Mouse (Mus musculus): ENCODE results near the gene Cpne8. TPM values are rescaled to one million over a fixed set of nuclear protein-coding genes. Genes with fewer than 3 reads are reported as not detected.
"Not testable (repeated sequence)": the region's sequence is repeated elsewhere in the genome, so short reads cannot be mapped to it uniquely, and the experiment has no call there.

Gene Cpne8
- total RNA-seq, 2 experiments from 2014 or later = 22.7 to 23.9 TPM

DNA sequence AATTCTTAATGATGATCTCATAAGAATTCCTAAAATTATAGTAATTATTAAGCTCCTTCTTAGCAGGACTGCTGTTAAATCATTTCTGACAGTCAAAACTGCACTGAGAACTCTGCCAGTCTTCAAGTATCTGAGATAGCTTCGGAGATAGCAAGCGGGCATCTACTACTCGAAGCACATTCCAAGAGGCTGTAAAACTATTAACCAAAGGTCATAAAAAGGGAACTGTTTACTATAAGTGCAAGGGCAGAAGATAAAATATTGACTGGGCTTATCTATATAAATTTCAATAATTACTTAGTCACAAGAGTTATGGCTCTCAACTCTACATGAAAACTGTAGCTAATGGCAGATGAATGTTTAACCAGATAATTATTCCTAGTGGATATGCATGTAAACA, 57.2 kb downstream of the Cpne8 start:
- DNase-seq (ENCODE audit: low spot score in 2 of 2) = no peak
- intact Hi-C loops (cut with DNase I) = no loop called here

DNA sequence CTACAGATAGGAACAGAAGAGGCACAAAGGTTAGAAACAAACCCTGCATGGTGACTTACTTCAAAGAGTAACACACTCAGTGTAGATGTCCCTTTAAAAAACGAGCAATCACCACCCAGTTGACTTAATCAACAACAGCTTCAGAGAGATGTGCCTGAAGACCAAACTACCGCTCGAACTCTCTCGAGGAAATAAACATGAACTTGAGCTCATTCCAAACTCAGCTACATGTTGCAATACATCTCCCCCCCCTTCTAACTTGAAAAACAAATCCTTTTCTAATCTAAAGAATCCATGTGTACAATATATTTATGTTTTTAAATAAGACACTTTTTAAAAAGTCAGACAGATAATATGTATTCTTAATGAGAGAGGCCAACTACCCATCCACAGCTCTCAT, 59.5 kb downstream of the Cpne8 start:
- intact Hi-C loops (cut with DNase I) = no loop called here
- DNase-seq (ENCODE audit: low spot score in 2 of 2) = no peak

DNA sequence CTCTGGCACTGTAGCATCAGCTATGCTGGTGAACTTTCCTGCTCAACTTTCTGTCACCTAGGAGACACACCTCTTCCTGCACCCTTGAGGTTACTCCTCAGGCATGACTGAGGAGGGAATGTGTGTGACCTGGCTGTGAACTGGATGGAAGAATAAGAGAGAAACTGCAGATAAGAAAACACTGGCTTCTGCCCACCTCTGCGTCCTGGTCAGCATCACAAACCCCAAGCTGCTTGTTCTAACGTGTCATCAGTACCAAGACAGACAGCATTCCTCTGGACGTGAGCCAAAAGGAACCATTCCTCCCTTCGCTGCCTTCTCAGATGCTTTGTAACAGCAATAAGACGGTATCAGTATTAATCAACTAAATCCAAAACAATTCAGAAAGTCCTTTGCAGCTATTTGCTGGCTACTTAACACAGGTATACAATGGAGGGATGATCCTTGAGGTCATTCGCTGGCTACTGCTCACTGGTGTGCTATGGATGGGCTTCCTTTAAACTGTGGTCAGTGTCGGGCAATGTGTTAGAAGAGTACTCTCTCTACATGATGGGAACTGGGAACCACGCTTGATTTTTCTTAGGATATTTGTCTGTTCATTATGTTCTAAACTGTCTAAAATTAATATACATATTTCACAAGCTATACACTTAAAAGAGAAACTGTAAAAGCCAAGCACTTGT, 63.0 kb downstream of the Cpne8 start:
- DNase-seq (ENCODE audit: low spot score in 2 of 2) = no peak
- intact Hi-C loops (cut with DNase I) = no loop called here

DNA sequence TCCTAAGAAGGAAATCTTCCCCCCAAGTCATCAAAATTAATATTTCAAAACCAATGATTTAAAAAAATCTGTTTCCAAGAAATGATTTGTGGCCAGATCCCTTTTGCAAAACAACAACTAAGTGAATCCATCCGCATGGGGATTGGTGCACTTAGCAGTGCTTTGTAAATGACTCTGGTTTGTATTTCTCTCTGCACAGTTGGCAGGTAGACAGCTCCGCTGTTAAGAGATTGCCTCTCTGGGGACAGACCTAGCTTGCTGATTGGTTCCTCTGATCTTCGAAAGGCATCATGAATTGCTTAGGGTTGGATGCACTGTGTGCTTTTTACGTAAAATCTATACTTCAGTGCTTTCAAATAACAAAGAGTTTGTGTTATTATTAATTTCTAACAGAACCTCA, 68.5 kb downstream of the Cpne8 start:
- intact Hi-C loops (cut with DNase I); DNase-seq (ENCODE audit: low spot score in 2 of 2): not testable (repeated sequence)

DNA sequence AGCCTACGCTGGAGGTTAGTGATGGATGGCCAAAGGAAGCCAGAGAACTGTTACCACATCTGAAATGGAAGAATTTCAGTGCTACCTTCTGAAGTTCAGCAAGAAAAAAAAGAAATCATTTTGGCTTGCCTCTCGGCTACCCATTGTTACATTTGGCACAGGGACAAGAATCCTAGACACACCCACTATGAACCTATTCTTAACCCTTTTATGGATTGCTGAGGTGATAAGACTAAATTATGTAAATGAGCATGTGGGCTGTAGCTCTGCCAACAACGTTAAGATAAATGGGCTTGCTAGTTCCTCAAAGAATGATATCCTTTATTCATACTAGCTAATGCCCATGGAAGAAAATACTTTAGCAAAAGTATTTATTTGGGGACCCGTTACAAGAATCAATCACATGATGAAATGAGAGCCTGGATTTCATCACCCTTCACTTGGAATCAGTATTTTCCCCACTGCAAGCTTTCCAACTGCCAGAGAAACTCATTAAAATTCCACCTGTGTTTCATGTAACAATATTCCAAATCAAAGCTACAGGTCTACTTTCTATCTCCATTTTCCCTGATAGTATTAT, 69.3 kb downstream of the Cpne8 start:
- no peak for DNase-seq (ENCODE audit: low spot score in 2 of 2)
- intact Hi-C loops (cut with DNase I) = loop anchor here (5.0 to 10.0 kb wide), 2 partner anchors 52 to 365 kb away; no protein-coding TSS in a partner anchor

DNA sequence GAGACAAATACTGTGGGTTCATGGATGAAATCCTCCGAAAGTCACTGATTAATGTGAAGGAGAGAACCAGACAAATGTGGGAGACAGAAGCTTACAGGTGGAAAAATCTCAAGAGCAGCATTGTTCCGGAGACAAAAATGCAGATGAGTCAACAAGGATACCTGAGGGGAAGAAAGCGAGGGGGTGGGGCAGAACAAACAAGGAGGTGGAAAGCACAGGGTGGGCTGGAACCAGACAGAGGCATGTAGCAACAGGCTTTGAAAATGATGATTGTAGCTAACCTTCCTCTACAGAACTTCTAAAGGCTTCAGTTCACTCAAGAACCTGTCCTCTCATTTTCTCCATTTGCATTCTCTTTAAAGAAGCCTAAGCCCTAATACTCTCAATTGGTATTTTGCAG, 70.9 kb downstream of the Cpne8 start:
- intact Hi-C loops (cut with DNase I) = loop anchor here (5.0 to 10.0 kb wide), 2 partner anchors 54 to 364 kb away; no protein-coding TSS in a partner anchor
- no peak for DNase-seq (ENCODE audit: low spot score in 2 of 2)

DNA sequence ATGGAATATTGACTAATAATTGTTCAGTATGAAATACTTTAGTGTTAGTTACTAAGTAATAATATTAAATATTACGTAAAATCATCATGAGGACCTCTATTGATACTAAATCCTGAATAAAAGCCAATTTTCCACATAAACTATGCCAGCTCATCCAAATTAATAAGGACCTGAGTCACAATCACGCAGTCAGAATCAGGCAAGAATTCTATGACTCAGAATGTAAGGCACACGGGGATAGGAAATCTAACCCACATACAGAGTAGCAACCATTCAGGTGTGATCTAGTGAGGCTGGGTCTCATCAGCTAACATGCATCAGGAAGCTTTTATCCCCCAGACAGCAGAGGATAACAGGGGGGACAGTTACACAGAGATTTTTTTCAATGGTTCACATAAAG, 72.1 kb downstream of the Cpne8 start:
- intact Hi-C loops (cut with DNase I) = loop anchor here (5.0 to 10.0 kb wide), 2 partner anchors 55 to 362 kb away; no protein-coding TSS in a partner anchor
- DNase-seq (ENCODE audit: low spot score in 2 of 2) = no peak

DNA sequence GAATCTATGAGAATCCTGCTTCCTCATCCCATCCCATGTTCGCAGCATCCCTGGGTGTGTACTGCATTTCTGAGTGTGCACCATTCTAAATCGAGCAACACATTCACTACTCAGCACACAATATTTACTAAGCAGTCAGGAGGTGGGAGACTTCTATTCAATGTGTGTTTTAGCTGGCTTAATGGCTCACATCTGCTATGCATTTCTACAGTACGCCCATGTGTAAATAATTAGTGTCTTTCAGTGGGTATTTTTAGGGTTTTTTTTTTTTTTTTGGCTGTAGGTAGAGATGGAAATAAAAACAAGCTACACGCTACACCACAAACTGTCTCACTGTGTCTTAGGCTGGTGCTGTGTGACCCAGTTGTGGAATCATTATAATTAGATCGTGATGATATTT, 75.6 kb downstream of the Cpne8 start:
- DNase-seq (ENCODE audit: low spot score in 2 of 2) = no peak
- intact Hi-C loops (cut with DNase I) = loop anchor here (10.0 kb wide), 1 partner anchor 359 kb away; no protein-coding TSS in a partner anchor

DNA sequence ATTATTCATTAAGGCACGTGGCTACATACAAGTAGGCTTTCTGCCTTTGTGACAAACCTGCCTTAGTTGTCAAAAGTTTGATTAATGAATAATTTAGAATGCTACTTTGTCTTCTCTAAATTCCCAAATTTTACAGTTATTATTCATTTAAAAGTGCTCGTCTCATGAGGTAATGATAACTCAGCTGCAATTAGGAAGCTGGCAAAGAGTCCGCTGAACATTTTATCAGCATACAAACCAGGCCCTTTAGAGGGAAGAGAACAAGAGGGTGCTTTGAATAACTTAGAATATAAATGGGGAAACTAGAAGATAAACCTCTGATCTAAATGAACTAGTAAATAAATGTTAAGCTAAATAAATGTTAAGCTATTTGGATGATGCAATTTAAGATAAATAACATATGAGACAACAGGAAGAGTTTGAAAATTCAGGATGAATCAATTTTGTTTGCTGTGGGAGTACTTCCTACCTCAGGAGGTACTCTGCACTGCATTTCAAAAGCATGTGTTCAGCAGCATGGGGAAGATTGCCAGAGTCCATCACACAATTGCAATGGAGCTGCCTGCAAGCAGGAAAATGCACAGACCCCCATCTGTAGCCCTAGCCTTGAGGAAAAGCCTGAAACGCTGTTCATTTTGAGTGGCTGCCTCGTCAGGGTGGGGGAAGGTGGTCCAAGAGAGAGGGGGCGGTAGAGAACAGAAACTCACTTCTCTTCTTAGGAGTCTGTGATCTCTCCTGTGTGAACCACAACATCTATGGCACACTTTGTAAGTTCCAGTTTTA, 81.3 kb downstream of the Cpne8 start:
- DNase-seq (ENCODE audit: low spot score in 2 of 2) = no peak
- intact Hi-C loops (cut with DNase I) = no loop called here

DNA sequence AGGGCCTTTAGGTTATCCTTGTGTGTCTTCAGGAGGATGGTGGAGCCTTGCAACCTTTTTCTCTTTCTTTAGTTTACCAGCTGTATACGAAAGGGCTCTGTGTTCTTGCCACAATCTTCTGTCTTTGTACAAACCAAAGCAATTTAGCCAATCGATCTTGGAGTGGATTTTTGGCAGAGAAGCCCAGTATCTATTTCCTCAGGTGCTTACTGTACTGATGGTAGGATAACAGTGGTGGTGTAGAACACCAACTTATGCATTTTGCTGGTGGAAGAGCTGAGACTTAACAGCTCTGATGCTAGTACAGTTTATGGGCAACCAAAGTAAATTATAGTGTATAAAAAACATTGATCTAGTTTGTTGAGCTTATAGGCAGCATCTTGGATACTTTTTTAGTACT, 83.6 kb downstream of the Cpne8 start:
- no peak for DNase-seq (ENCODE audit: low spot score in 2 of 2)
- intact Hi-C loops (cut with DNase I) = no loop called here

DNA sequence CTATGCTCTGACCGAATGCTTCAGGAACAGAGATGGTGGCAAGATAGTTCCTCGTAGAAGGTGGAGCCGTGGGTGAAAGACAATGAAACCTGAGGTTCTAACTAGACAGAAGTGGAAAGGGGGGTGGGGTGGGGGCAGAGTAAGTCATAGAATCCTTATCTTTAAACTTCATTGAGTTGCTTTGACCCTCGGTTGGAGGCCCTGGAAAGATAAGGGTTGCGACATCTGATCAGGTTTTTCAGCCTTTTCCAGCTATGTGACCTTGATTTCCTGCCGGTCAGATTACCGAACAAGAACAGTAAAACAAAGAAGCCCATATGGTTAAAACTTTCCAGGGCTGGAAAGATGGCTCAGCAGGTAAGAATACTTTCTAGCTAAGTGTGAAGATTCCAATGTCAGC, 89.6 kb downstream of the Cpne8 start:
- intact Hi-C loops (cut with DNase I) = no loop called here
- no peak for DNase-seq (ENCODE audit: low spot score in 2 of 2)

DNA sequence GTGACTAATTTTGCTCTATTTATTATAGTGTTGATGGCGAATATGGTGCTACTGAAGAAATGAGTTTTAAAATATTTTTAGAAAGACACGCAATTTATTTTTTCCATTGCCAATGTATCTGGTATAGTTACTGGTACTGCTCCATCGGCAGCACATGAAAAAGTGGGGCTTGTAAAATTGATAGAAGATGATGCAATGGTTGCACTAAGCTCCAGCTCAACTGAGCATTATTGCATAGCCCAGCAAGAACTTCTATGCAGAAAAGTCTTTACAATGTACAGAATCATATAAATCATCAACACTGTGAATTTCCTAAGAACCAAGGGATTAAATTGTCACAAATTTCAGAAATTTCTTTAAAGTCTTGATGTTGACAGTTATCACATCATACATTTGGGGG, 101.8 kb downstream of the Cpne8 start:
- intact Hi-C loops (cut with DNase I) = no loop called here
- no peak for DNase-seq (ENCODE audit: low spot score in 2 of 2)

DNA sequence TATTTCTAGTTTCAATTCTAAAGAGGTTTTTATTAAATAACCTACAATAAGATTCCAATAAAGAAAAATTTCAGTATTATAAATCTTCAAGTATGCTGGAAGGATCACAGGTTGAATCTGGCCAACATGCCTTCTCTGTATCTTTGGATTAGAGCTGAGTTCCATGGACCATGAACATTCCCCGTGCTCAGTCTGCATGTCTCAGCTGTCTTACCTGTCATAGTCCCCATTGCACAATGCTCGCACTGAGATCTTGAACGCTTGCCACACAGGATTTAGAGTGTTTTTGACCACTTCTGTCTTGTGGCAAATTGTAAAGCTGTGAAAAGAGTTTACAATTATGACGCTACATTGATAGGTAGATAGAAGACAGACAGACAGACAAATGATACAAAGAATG, 110.0 kb downstream of the Cpne8 start:
- DNase-seq (ENCODE audit: low spot score in 2 of 2) = no peak
- intact Hi-C loops (cut with DNase I) = no loop called here

DNA sequence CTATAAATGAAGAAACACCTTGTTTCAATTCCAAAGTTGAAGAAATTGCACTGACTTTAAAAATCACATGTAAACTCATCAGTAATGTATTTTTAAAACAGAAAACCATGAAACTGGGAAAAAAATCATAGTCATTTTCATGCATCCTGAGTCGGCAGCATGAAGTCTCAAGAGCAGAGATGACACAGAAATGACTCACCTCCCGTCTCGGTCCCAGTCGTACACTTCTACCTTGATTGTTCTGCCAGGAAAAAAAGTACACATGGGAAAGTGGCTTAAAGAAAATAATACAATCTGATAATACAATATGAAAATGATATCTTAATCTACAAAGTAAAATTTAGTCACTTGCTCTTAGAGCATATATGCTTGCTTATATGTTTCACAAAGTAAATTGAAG, 111.2 kb downstream of the Cpne8 start:
- intact Hi-C loops (cut with DNase I) = no loop called here
- no peak for DNase-seq (ENCODE audit: low spot score in 2 of 2)

DNA sequence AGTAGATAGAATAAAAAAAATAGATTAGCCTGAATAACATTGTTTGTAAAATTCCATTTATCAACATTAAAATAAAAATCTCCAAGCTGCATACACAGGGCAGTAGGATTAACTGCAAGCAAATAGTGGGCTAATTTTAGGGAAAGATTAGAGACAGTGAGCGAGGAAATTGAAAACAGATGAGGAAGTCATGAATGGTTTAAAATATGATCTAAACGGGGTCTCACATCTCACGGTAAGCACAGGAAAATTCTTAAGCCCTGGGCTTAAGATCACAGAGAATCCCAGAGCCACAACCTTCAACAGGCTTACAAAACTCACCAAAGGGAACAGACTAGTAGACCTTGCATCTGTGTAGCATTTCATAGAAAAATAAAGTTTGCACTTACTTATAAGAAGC, 115.2 kb downstream of the Cpne8 start:
- DNase-seq (ENCODE audit: low spot score in 2 of 2) = no peak
- intact Hi-C loops (cut with DNase I) = no loop called here

DNA sequence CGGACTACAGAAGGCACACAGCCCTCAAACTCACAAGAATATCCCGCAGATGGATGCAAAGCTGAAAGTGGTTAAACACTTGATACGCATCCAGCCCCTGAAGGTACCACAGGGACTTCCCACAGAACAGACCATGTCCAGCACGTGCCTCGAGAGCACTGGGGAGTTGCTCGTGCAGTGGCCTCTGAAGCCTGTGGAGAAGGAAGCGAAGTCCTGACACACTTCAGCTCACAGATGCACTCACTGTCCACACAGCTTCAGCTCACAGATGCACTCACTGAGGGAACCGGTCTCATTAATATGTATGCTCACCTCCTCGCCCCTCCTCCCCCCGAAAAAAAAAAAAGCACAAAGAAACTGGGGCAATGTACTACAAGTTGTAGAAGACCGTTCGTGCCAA, 117.6 kb downstream of the Cpne8 start:
- intact Hi-C loops (cut with DNase I) = no loop called here
- DNase-seq (ENCODE audit: low spot score in 2 of 2) = peak in 1 of 2 experiments; percentile 4

DNA sequence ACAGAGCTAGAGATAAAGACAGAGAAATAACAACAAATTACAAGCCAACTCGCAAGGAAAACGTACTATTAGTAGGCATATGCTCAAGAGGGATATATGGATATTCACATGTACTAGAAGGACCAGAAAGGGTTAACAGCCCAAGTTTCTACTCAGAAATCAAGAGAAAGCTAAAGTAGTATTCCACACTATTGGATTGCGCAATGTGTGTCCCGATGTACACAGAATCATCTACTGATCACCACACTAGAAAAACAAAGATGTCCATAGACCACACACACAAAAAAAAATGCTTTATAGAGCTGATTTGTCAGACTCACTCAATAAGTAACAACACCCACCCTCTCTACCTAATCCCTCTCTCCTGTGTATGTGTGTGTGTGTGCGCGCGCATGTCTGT, 130.6 kb downstream of the Cpne8 start:
- intact Hi-C loops (cut with DNase I) = no loop called here
- DNase-seq (ENCODE audit: low spot score in 2 of 2) = no peak

DNA sequence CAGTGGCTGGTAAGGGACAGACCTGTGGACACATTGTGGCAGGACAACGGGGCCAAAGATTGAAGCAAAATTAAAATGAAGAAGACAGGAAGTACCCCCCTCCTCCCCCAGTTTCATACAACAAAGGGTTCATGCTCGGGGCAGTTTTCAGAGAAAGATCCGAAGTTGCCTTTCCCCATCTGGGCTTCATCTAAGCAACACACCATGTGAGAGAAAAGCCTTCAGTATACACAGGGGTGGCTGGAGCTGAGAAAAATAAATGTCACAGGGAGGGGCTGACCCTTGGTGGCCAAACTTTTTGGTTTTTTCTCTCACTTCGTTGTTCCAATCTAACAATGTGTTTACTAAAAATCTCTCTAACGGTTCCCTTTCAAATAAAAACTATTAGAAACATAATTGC, 135.8 kb downstream of the Cpne8 start:
- no peak for DNase-seq (ENCODE audit: low spot score in 2 of 2)
- intact Hi-C loops (cut with DNase I) = no loop called here

DNA sequence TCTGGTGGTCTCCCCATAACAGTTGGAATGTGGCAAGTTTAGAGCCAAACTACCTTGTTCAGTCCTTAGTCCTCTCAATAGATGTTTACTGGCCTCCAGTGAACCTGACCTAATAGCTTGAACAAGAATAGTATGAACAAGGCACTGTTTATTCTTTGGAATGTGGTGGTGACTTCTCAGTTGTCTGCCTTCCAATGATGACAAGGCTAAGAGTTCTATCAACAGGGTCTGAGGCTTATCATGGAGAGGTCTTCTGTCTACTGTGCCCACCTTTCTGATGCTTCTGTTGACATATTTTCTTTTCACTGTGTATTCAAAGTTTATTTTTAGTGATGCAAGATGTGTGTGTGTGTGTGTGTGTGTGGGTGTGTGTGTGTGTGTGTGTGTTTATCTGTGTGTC, 137.1 kb downstream of the Cpne8 start:
- intact Hi-C loops (cut with DNase I) = no loop called here
- DNase-seq (ENCODE audit: low spot score in 2 of 2) = no peak

DNA sequence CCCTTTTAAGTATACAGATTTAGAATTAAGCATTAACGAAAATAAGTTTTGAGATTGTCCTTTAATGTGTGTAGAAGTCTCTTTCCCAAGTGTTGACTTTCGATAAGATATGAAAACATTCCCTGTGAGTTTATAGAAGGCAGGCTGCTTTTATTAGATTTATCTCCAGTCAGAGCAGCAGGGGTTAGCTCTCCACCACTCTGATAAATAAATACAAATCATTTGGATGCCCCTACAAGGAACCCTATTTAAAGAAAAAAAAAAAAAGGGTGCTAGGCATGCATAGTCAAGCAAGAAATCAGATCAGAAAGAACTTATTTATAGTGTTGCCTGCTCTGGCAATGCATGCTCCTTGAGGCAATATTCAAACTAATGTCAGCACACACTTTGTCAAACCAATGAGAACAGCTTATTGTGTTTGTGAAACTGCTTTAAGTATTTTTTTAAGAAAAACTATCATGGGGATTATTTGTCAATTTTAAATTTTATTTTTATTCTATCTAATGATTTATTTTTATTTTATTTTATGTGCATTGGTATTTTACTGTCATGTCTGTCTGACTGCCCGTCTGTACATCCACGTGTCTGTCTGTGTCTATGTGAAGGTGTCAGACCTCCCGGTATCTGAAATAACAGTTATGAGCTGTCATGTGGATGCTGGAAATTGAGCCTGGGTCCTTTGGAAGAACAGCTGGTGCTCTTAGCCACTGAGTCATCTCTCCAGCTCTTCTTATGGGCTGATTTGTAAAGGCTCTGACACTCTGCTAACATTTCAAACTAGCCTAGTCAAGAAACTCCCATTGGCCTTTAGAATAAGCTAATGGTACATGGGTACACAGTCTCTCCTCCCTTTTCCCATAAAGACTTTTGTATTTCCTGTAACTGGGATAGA, 142.7 kb downstream of the Cpne8 start:
- intact Hi-C loops (cut with DNase I) = no loop called here
- DNase-seq (ENCODE audit: low spot score in 2 of 2) = no peak

Data from left cerebral cortex, postnatal 36 days (tissue).